Mouse (Mus musculus) cerebellum, adult 2 months (tissue): ENCODE data around the gene Stx16. TPM values are rescaled to one million over a fixed set of nuclear protein-coding genes. Genes with fewer than 3 reads are reported as not detected.

Source experiments
- DNase-seq, 2 experiments: peaks; one replicate each; pipeline ENCODE4 v3.0.0; 2021
- H3K27ac ChIP-seq: fragments of 200-500 bp; 2 replicates; pipeline ENCODE4 v1.5.1; 2012; ENCODE audit warnings: low read length, control low read depth, inconsistent platforms; ENCODE audit not compliant: insufficient read depth
- H3K27me3 ChIP-seq: fragments of 200-500 bp; 2 replicates; pipeline ENCODE4 v1.6.1; 2012; ENCODE audit warnings: inconsistent platforms, mild to moderate bottlenecking, low read length, moderate library complexity; ENCODE audit not compliant: control insufficient read depth, insufficient read depth
- H3K4me1 ChIP-seq: fragments of 200-500 bp; 2 replicates; pipeline ENCODE4 v1.6.1; 2011; ENCODE audit warnings: low read length; ENCODE audit not compliant: control insufficient read depth, insufficient read depth
- H3K4me3 ChIP-seq: fragments of 200-500 bp; replicated peaks from 2 replicates; pipeline ENCODE3; 2011; ENCODE audit warnings: mild to moderate bottlenecking, low read depth, low read length, control low read depth; ENCODE audit not compliant: insufficient read depth
- CTCF ChIP-seq: fragments of 200-500 bp; IDR thresholded peaks from 2 replicates; pipeline ENCODE4 v1.5.1; 2011; ENCODE audit warnings: low read depth, mild to moderate bottlenecking, control low read depth, low read length, moderate library complexity, borderline replicate concordance; ENCODE audit not compliant: insufficient read depth
- POLR2A ChIP-seq: fragments of 200-500 bp; IDR thresholded peaks from 2 replicates; pipeline ENCODE4 v1.6.1; 2011; ENCODE audit warnings: low read length, control low read depth, borderline replicate concordance; ENCODE audit not compliant: insufficient read depth
- WGBS: fragments of 180-500 bp; shearing (Covaris S2); methylation state at CpG from one replicate; pipeline ENCODE4 v1.1.7; 2018; 5-methylcytosine and 5-hydroxymethylcytosine counted together
- polyA plus RNA-seq: library from polyadenylated mRNA; depleted of rRNA; stranded (reverse); fragments of >200 nt; gene quantifications from 2 replicates; pipeline ENCODE4 v1.2.3, GENCODE M21; 2012

Gene Stx16
- polyA plus RNA-seq, 1 experiment: 81.7 TPM

- TF ChIP-seq CTCF (no peak), POLR2A (no peak)
- Histone ChIP-seq H3K4me1 (no peaks in the 10 kb centered on the region), H3K27me3 (no peaks in the 10 kb centered on the region), H3K27ac (no peak overlapping the region), H3K4me3 (no peak overlapping the region)
- WGBS: 94% methylated on average over 3 of the region's 3 CpGs
- DNase-seq: no peak
These were observed 21.6 kb upstream of the Stx16 start for GRCm38 (mm10) chr2:174054496-174054895.

GRCm38 (mm10) chr2:174057730-174058129, 18.4 kb upstream of the Stx16 start:
- no peak for TF ChIP-seq POLR2A
- no peak for TF ChIP-seq CTCF
- Histone ChIP-seq H3K27me3 (no peaks in the 10 kb centered on the region), H3K4me3 (no peak overlapping the region), H3K27ac (no peak overlapping the region), H3K4me1 (no peaks in the 10 kb centered on the region)
- 78% methylated on average over 3 of the region's 3 CpGs for WGBS
- no peak for DNase-seq

GRCm38 (mm10) chr2:174058316-174058939, 17.7 kb upstream of the Stx16 start:
- Histone ChIP-seq H3K4me1 (no peaks in the 10 kb centered on the region), H3K27me3 (no peaks in the 10 kb centered on the region), H3K4me3 (no peak overlapping the region), H3K27ac (no peak overlapping the region)
- 73% methylated on average over 8 of the region's 8 CpGs for WGBS
- DNase-seq: no peak
- TF ChIP-seq POLR2A (no peak), CTCF (no peak)

- Histone ChIP-seq H3K27me3 (no peaks in the 10 kb centered on the region), H3K4me1 (no peaks in the 10 kb centered on the region), H3K27ac (no peak overlapping the region), H3K4me3 (no peak overlapping the region)
- no peak for DNase-seq
- WGBS: 84% methylated on average over 13 of the region's 13 CpGs
- TF ChIP-seq POLR2A: no peak
- no peak for TF ChIP-seq CTCF
These were observed 16.3 kb upstream of the Stx16 start for GRCm38 (mm10) chr2:174059591-174060385.

- no peak for DNase-seq
- WGBS: 20% methylated on average over 2 of the region's 2 CpGs
These were observed 14.9 kb upstream of the Stx16 start for GRCm38 (mm10) chr2:174061219-174061618.

GRCm38 (mm10) chr2:174063074-174063473, 13.0 kb upstream of the Stx16 start:
- Histone ChIP-seq H3K4me1 (no peaks in the 10 kb centered on the region), H3K4me3 (no peak overlapping the region), H3K27me3 (no peaks in the 10 kb centered on the region), H3K27ac (no peak overlapping the region)
- WGBS: 69% methylated on average over 6 of the region's 6 CpGs
- no peak for TF ChIP-seq CTCF
- no peak for TF ChIP-seq POLR2A
- DNase-seq: no peak

More at GRCm38 (mm10) chr2:174061219-174061618, 14.9 kb upstream of the Stx16 start:
- TF ChIP-seq CTCF: no peak
- TF ChIP-seq POLR2A: no peak
- no peaks in the 10 kb centered on the region for H3K4me1 ChIP-seq
- H3K27ac ChIP-seq: no peak overlapping the region
- no peak overlapping the region for H3K4me3 ChIP-seq
- no peaks in the 10 kb centered on the region for H3K27me3 ChIP-seq

GRCm38 (mm10) chr2:174063527-174064211, 12.4 kb upstream of the Stx16 start:
- Histone ChIP-seq H3K4me1 (no peaks in the 10 kb centered on the region), H3K27ac (no peak overlapping the region), H3K27me3 (no peaks in the 10 kb centered on the region), H3K4me3 (no peak overlapping the region)
- DNase-seq: no peak
- TF ChIP-seq POLR2A (no peak), CTCF (no peak)
- WGBS: 73% methylated on average over 9 of the region's 9 CpGs
